Mouse (Mus musculus) MEL (cell line): ENCODE measurements at regions not wholly inside any gene's neighbourhood (a gene's known extent, or its start where the extent isn't known, plus 50 kb on each side); places are given as distances from the start of the nearest gene placed in this dataset.

Experiments
- CTCF ChIP-seq, 3 experiments: IDR thresholded peaks in 2 of 3; conservative IDR thresholded peaks in 1 of 3; 2 replicates each; pipeline ENCODE4 v1.5.1; 2011 to 2012; ENCODE audit warnings: low read length in 3 of 3, low read depth in 2 of 3, mild to moderate bottlenecking in 2 of 3, improper control_type of control experiment in 1 of 3, inconsistent platforms in 1 of 3, mixed read lengths in 1 of 3, moderate library complexity in 1 of 3; ENCODE audit not compliant: control insufficient read depth in 1 of 3, insufficient read depth in 1 of 3, poor library complexity in 1 of 3, severe bottlenecking in 1 of 3
- GABPA ChIP-seq: IDR thresholded peaks from 2 replicates; pipeline ENCODE4 v1.6.1; 2012; ENCODE audit warnings: low read depth, mild to moderate bottlenecking, inconsistent platforms, low read length, improper control_type of control experiment, moderate library complexity
- POLR2A ChIP-seq, 2 experiments: IDR thresholded peaks; 2 replicates each; pipeline ENCODE4 v1.6.1; 2011 to 2012; ENCODE audit warnings: low read length in 2 of 2, mild to moderate bottlenecking in 2 of 2, control low read depth in 1 of 2, improper control_type of control experiment in 1 of 2, low read depth in 1 of 2, moderate library complexity in 1 of 2; ENCODE audit not compliant: control insufficient read depth in 1 of 2, insufficient read depth in 1 of 2, poor library complexity in 1 of 2
- RAD21 ChIP-seq: IDR thresholded peaks from 2 replicates; pipeline ENCODE4 v1.6.1; 2011; ENCODE audit warnings: mild to moderate bottlenecking, low read depth, low read length, improper control_type of control experiment
- SIN3A ChIP-seq: IDR thresholded peaks from 2 replicates; pipeline ENCODE4 v1.6.1; 2012; ENCODE audit warnings: low read length, improper control_type of control experiment, inconsistent platforms
- ZMIZ1 ChIP-seq: IDR thresholded peaks from 2 replicates; pipeline ENCODE4 v1.6.1; 2012; ENCODE audit warnings: low read depth, mild to moderate bottlenecking, inconsistent platforms, low read length, improper control_type of control experiment, moderate library complexity

DNA sequence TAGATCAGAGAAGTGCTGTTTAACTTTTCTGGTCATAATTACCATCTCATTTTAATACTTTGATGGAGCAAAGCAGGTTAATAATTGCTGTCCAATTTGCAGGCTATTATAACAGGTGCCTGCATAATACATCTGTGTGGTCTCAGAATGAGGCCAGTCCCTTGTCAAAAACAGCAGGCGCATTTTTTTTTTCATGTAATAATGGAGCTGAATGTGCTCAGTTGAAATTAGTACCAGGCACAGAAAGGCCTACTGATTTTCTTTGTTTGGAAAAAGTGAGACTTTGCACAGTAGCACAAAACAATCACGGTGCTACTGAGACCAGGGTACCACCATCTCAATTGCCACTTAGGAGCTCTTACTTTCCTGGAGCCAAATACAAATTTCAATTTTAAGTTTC, 311.3 kb upstream of the Emcn start:
- TF ChIP-seq POLR2A (IDR thresholded peaks at IDR 0.05; ENCODE audit: control insufficient read depth in 1 of 2, insufficient read depth in 1 of 2, low read depth in 1 of 2, low read length in 2 of 2, poor library complexity in 1 of 2) (no peak), CTCF (IDR thresholded peaks at IDR 0.05 in 2 of 3, conservative IDR thresholded peaks at IDR 0.05 in 1 of 3; ENCODE audit: control insufficient read depth in 1 of 3, insufficient read depth in 1 of 3, low read depth in 2 of 3, low read length in 3 of 3, poor library complexity in 1 of 3, severe bottlenecking in 1 of 3) (no peak), RAD21 (no peak), ZMIZ1 (no peak), SIN3A (no peak), GABPA (no peak)
